Mouse (Mus musculus) adrenal gland, postnatal 14 days (tissue): ENCODE data around the gene Pitx3. TPM values are rescaled to one million over a fixed set of nuclear protein-coding genes. Genes with fewer than 3 reads are reported as not detected.
"Not testable (repeated sequence)": the region's sequence is repeated elsewhere in the genome, so short reads cannot be mapped to it uniquely, and the experiment has no call there.

Experiments
- DNase-seq: peaks from one replicate; pipeline ENCODE4 v3.0.0; 2021; ENCODE audit warnings: mixed read lengths
- long read RNA-seq, 2 experiments: library from polyadenylated mRNA; stranded (forward); transcript quantifications; one replicate each; pipeline ENCODE4 v2.0.0; 2021
- total RNA-seq: library from RNA; stranded (reverse); gene quantifications from 2 replicates; pipeline ENCODE4 v1.2.3, GENCODE M21; 2021

Pitx3 gene
- 0.26 TPM in 1 of 2 replicates, not detected in the other for total RNA-seq
- long read RNA-seq, experiment 1, result 0 reads
- long read RNA-seq, experiment 2, partial matches to known transcripts, result 0 of 2 reads
- long read RNA-seq, experiment 2, other reads (novel, unspliced or antisense), result 0 of 2 reads

GRCm38 (mm10) chr19:46147511-46148371, at the start of gene Pitx3:
Gene Pitx3, minus strand, starts transcription at chr19:46148326.
- peak; percentile 47 for DNase-seq

GRCm38 (mm10) chr19:46187203-46187602, 39.1 kb upstream of the Pitx3 start:
- DNase-seq, result no peak

DNA sequence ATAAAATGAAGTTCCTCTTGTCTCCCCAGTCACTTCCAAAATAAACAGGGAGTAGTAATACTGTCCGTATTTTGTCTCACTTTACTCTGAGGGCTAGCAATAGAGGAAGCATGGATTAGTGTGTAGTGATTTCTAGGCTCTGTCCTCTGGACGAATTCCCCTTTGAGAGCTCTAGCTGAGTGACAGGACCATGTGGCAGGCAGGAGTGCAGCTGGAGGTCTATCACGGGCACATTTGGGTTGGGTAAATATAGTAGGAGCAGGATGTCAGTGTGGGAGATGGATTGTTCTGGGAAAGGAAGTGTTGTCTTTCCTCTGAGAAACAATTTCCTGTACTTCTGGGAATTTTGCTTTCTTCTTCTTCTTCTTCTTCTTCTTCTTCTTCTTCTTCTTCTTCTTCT, 38.5 kb upstream of the Pitx3 start:
- peak; percentile 6 for DNase-seq

- DNase-seq, result peak; percentile 10
These were observed 34.1 kb upstream of the Pitx3 start for GRCm38 (mm10) chr19:46182241-46182640.

GRCm38 (mm10) chr19:46180274-46180673, 32.1 kb upstream of the Pitx3 start:
- DNase-seq, result no peak

DNA sequence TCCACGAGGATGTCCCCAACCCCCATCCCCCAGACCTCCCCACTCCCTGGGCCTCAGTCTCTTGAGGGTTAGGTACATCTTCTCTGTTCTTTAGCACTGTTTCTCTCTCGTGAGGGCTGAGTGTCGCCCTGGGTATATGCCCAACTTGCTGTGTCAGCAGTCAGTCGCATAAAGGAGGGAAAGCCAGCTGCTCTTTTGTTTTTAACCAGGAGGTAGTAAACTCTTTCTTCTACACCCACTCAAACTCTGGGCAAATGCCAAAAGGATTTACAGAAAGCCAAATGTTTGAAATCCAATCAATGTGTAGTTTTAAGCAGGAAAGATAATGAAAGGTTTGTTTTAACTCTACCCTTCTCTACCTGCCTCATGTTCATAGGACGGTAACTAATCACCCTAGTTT, 28.9 kb upstream of the Pitx3 start:
- DNase-seq, result no peak

DNA sequence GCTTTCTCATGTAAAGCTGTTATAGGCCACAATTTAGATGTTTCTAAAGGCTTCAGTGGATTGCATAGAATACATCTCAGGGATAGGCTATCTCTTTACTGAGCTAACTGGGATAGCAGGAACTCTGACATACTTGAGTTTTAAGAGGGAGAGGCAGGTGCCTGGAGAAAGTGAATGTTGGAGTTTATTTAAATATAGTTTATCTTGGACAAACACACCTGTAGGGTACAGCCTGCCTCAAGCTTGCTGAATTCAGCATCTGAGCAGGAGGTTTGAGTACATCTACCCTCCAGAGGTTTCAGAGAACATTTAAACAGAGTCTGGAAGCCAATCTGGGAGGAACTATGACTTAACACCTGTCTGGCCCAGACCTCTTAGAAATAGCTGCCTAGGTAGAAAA, 27.0 kb upstream of the Pitx3 start:
- DNase-seq, result no peak

- no peak for DNase-seq
These were observed 24.4 kb upstream of the Pitx3 start for GRCm38 (mm10) chr19:46172541-46172940.

- DNase-seq, result no peak
These were observed 21.8 kb upstream of the Pitx3 start for GRCm38 (mm10) chr19:46169913-46170312.

- no peak for DNase-seq
These were observed 21.3 kb upstream of the Pitx3 start for GRCm38 (mm10) chr19:46169396-46169795.

DNA sequence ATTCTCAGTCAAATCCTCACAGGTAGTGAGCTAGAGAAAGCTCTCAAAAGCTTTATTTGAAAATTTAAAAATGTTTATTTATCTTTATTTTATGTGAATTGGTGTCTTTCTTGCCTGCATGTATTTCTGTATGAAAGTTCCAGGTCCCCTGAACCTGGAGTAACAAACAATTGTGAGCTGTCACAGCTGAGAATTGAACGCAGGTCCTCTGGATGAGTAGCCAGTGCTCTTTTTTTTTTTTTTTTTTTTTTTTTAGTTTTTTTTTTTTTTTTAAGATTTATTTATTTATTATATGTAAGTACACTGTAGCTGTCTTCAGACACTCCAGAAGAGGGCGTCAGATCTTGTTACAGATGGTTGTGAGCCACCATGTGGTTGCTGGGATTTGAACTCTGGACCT, 19.0 kb upstream of the Pitx3 start:
- not testable (repeated sequence) for DNase-seq

DNA sequence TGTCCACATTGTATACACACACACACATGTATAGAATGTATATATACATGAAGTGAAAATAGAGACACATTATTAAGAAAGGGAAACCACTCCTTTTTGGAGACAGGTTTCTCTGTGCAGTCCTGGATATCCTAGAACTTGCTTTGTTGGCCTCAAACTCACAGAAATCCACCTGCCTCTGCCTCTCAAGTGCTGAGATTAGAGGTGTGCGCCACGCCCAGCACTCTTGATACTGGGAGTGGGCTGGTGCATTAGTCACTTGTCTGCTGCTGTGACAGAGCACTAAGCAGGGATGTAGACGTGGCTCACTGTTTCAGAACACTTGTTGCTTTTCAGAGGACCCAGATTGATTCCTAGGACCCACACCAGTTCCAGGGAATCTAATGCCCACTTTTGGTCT, 17.8 kb upstream of the Pitx3 start:
- DNase-seq, result no peak

DNA sequence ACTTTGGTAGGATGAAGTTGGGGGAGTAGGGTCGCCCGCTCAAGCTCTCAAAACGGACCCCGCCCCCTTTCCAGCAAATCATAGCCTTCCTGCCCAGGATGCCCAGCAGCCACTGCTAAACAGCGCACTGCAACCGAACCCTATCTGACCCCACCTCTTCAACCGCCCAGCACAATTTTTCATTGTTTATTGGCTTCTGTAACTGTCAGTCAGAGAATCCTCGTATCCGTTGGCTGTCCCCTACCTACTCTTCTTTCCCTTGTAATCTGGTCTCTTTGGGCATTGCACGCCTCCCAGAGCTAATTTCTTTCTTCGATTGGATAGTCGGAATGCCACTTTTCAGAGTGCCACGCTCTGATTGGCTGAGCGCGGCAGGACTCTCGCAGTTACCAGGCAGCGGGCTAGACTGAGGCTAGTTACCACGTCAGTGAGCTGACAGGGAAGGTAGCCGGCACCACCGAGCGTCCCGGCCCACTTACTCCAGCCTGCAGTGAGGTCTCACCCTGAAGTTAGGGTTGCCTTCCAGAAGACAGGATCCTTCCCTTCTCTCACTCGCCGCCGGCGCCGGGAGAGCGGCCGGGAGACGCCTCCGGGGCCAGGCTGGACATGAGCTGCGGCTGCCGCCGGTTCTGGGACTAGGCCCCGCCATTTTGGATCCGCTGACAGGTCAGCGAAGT, 4.1 kb upstream of the Pitx3 start, which contains the start of gene Gbf1:
Gbf1 (plus strand) TSS at position 383 of the 677 bp plus-strand sequence.
- DNase-seq, result peak; percentile 95

DNA sequence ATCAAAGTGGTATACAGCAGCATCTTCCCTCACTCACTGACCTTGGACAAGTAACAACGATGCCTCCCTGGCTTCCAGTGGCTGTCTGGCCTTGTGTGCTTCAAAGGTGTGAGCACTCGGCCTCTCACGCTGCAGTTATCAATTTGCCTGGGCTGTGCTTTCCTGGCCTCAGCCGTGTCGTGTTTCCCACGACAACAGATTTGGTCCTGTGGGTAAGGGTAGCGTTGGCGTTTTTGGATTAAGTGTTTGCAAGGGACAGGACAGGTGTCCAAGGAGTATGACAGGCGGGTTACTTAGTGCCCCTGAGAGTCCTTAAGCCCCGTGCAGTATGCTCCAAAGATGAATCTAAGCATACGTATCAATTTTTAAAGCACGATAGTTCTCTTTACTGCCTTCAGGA, 965 bp upstream of the Pitx3 start:
- no peak for DNase-seq

- DNase-seq, result peak; percentile 96
These were observed 240 bp upstream of the Pitx3 start for GRCm38 (mm10) chr19:46148372-46148760.

GRCm38 (mm10) chr19:46141091-46141490, 7.0 kb downstream of the Pitx3 start:
- DNase-seq, result no peak

GRCm38 (mm10) chr19:46140324-46140723, 7.8 kb downstream of the Pitx3 start:
- no peak for DNase-seq

- peak; percentile 91 for DNase-seq
These were observed 11.2 kb downstream of the Pitx3 start for GRCm38 (mm10) chr19:46136639-46137580.

GRCm38 (mm10) chr19:46135789-46136638, 12.1 kb downstream of the Pitx3 start:
- peak; percentile 62 for DNase-seq

DNA sequence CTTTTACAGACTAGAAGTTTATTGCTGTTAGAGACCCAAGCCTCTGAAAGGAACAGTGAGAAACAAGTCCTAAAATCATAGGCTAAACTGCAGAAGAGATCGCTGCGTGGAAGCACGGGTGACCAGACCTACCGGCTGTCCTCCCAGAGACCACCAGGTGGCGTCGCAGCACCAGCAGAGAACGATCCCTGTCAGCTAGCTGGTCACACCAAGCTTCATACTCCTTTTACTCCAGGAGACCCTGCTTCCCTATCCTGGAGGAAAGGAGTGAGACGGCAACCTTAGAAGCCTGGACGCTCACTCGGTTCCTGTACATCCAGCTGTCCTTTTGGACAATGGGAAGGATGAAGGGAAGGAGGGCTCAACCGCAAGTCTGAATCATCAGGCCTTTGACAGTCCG, 12.8 kb downstream of the Pitx3 start:
- peak; percentile 94 for DNase-seq

DNA sequence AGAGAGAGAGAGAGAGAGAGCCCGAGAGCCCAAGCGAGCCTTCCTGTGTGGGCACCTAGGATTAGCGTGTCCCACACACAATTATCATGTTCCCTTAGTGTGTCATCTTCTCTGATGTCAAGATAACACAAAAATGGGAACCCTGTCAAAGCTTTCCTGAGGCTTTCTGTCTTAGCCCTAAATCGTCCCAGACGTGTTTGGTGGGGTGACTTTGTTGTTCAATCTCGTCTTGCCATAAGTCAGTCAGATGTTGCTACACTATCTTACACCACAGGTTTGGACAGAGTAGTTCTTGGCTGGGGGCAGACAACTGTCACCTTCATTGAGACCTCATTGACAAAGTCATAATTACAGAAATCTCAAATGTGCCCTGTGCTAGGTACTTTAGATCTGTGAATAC, 15.5 kb downstream of the Pitx3 start:
- no peak for DNase-seq
